Mouse (Mus musculus): Measurements from ENCODE around the gene Mup9.
"Not testable (repeated sequence)": the region's sequence is repeated elsewhere in the genome, so short reads cannot be mapped to it uniquely, and the experiment has no call there.

Mup9 gene

GRCm38 (mm10) chr4:60421852-60422251, at the start of gene Mup9:
Mup9 (minus strand) TSS chr4:60421952.
- not testable (repeated sequence) for DNase-seq (ENCODE audit: low spot score)

Measured in ovary, postnatal 36 days (tissue).